Mouse (Mus musculus) olfactory bulb, adult 2 months (tissue): ENCODE data around the gene Ppp1ca. TPM values are rescaled to one million over a fixed set of nuclear protein-coding genes. Genes with fewer than 3 reads are reported as not detected.

Experiments
- H3K27ac ChIP-seq: fragments of 200-500 bp; 2 replicates; pipeline ENCODE4 v1.5.1; 2012; ENCODE audit warnings: low read depth, low read length; ENCODE audit not compliant: insufficient read depth
- H3K4me1 ChIP-seq: fragments of 200-500 bp; 2 replicates; pipeline ENCODE4 v1.6.1; 2012; ENCODE audit warnings: low read length; ENCODE audit not compliant: control insufficient read depth, insufficient read depth
- H3K4me3 ChIP-seq: fragments of 200-500 bp; 2 replicates; pipeline ENCODE4 v1.5.1; 2012; ENCODE audit warnings: mild to moderate bottlenecking, low read depth, low read length, moderate library complexity; ENCODE audit not compliant: insufficient read depth
- CTCF ChIP-seq: fragments of 200-500 bp; IDR thresholded peaks from 2 replicates; pipeline ENCODE4 v1.5.1; 2012; ENCODE audit warnings: low read depth, mild to moderate bottlenecking, low read length, moderate library complexity; ENCODE audit not compliant: insufficient read depth
- POLR2A ChIP-seq: fragments of 200-500 bp; IDR thresholded peaks from 2 replicates; pipeline ENCODE4 v1.6.1; 2012; ENCODE audit warnings: mild to moderate bottlenecking, low read depth, low read length, moderate library complexity; ENCODE audit not compliant: insufficient read depth
- WGBS: fragments of 180-500 bp; shearing (Covaris S2); methylation state at CpG from one replicate; pipeline ENCODE4 v1.1.7; 2018; 5-methylcytosine and 5-hydroxymethylcytosine counted together
- polyA plus RNA-seq: library from polyadenylated mRNA; stranded (reverse); fragments of >200 nt; gene quantifications from 2 replicates; pipeline ENCODE4 v1.2.4, GENCODE M21; 2012; ENCODE audit warnings: low replicate concordance; ENCODE audit not compliant: missing spikeins, insufficient read depth, insufficient read length

Ppp1ca gene
- polyA plus RNA-seq, 1 experiment, result 405 TPM

GRCm38 (mm10) chr19:4152445-4153231 lies 39.2 kb upstream of the Ppp1ca start:
- Histone ChIP-seq H3K4me3 (no peak overlapping the region), H3K4me1 (peaks cover 25% of the 10 kb centered on the region), H3K27ac (no peak overlapping the region)
- TF ChIP-seq CTCF (no peak; the same call in 1 of the 2 replicates), POLR2A (no peak)
- WGBS, result 84% methylated on average over 8 of the region's 8 CpGs

- 73% methylated on average over 11 of the region's 11 CpGs for WGBS
- TF ChIP-seq POLR2A (no peak), CTCF (no peak)
- Histone ChIP-seq H3K27ac (no peak within 1 kb of the TSS; the same call in 1 of the 2 replicates), H3K4me1 (peaks cover 24% of the 10 kb centered on the region), H3K4me3 (no peak within 1 kb of the TSS)
Measured at GRCm38 (mm10) chr19:4153232-4153654, 38.6 kb upstream of the Ppp1ca start, which contains the start of gene Ptprcap. TSS of gene Ptprcap (plus strand) at chr19:4153604.

- WGBS, result 72% methylated on average over 13 of the region's 13 CpGs
- no peak for TF ChIP-seq POLR2A
- no peak for TF ChIP-seq CTCF
- no peak overlapping the region for H3K27ac ChIP-seq
- no peak overlapping the region for H3K4me3 ChIP-seq
- peaks cover 16% of the 10 kb centered on the region for H3K4me1 ChIP-seq
Measured at GRCm38 (mm10) chr19:4154437-4155222, 37.2 kb upstream of the Ppp1ca start.

GRCm38 (mm10) chr19:4155223-4156072 lies 36.4 kb upstream of the Ppp1ca start:
- peaks cover 8% of the 10 kb centered on the region; the same call in 1 of the 2 replicates for H3K4me1 ChIP-seq
- no peak overlapping the region for H3K4me3 ChIP-seq
- no peak overlapping the region for H3K27ac ChIP-seq
- WGBS, result 64% methylated on average over 6 of the region's 6 CpGs
- TF ChIP-seq CTCF, result no peak
- TF ChIP-seq POLR2A, result no peak

GRCm38 (mm10) chr19:4156073-4156579 lies 35.7 kb upstream of the Ppp1ca start:
- Histone ChIP-seq H3K27ac (no peak overlapping the region), H3K4me3 (no peak overlapping the region), H3K4me1 (0 out of 2 replicates have a peak, but pooled peaks cover 2% of the 10 kb centered on the region)
- WGBS, result 66% methylated on average over 20 of the region's 20 CpGs
- TF ChIP-seq CTCF (no peak), POLR2A (no peak)

GRCm38 (mm10) chr19:4156771-4157170 lies 35.1 kb upstream of the Ppp1ca start:
- 86% methylated on average over 12 of the region's 12 CpGs for WGBS
- no peak overlapping the region for H3K27ac ChIP-seq
- TF ChIP-seq POLR2A (no peak), CTCF (no peak)
- no peak overlapping the region for H3K4me3 ChIP-seq
- 0 out of 2 replicates have a peak, but pooled peaks cover 2% of the 10 kb centered on the region for H3K4me1 ChIP-seq

- TF ChIP-seq CTCF, result no peak
- no peak for TF ChIP-seq POLR2A
Measured at GRCm38 (mm10) chr19:4159049-4159448, 32.8 kb upstream of the Ppp1ca start.

More at GRCm38 (mm10) chr19:4159049-4159448, 32.8 kb upstream of the Ppp1ca start:
- 96% methylated on average over 8 of the region's 8 CpGs for WGBS
- Histone ChIP-seq H3K27ac (no peak overlapping the region), H3K4me1 (peaks cover 10% of the 10 kb centered on the region), H3K4me3 (no peak overlapping the region)
